Mouse (Mus musculus): ENCODE results near the gene Nkap. TPM values are rescaled to one million over a fixed set of nuclear protein-coding genes. Genes with fewer than 3 reads are reported as not detected.
"Not testable (repeated sequence)": the region's sequence is repeated elsewhere in the genome, so short reads cannot be mapped to it uniquely, and the experiment has no call there.

Gene Nkap
- 1.9 and 2.6 TPM in 2 replicates for polyA plus RNA-seq (2012; rRNA removed)

DNA sequence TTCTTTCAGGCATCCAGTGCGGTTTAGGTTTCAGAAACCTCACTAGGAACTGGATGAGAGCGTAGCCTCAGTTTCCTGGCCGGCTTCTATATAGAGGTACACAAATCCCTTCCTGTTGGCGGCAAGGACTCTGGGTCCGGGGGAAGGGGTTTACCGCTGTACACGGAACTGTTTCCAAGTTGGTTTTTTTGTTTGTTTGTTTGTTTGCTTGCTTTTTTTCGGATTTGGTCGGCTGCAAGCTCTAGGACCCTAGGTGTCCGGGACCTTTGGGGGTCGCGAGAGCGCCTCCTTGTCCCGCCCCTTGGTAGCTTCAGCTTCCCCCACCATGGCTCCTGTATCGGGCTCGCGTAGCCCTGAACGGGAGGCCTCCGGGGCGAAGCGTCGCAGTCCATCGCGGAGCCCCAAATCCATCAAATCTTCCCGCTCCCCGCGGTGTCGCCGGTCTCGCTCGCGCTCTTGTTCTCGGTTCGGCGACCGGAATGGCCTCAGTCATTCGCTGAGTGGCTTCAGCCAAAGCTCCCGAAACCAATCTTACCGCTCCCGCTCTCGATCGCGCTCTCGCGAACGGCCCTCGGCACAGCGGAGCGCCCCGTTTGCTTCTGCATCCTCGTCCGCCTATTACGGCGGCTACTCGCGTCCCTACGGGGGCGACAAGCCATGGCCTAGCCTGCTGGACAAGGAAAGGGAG, at the start of gene Nkap:
Nkap (plus strand) TSS at position 125 of the 688 bp plus-strand sequence.
- no peak for DNase-seq (ENCODE audit: low read depth)

DNA sequence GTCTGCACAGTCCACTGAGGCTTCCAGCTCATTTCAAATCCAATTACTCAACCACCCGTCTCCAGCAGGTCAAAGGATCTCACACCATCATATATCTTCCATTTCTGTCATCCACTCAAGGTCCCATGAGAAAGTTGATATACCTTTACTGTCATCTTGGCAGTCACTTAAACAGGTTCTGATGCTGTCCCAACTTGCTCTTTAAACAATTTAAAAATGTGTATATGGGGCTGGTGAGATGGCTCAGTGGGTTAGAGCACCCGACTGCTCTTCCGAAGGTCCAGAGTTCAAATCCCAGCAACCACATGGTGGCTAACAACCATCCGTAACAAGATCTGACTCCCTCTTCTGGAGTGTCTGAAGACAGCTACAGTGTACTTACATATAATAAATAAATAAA, 46.2 kb upstream of the Nkap start:
- DNase-seq (ENCODE audit: low read depth) = not testable (repeated sequence)

DNA sequence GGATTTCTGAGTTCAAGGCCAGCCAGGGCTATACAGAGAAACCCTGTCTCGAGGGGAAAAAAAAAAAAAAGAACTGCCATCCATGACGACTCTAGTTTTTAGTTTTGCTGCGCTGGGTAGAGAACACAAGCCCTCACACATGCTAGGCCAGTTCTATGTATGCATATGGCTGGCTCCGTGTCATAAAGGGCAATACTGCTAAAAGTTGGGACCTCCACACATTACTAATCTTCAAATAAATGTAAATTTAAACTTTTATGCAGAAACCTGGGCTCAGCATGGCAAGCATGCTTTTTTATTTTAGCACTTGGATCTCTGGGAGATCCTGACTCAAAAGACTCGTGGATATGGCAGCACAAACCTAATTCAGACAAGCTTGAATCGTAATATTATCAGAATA, 45.4 kb upstream of the Nkap start:
- DNase-seq (ENCODE audit: low read depth) = no peak

DNA sequence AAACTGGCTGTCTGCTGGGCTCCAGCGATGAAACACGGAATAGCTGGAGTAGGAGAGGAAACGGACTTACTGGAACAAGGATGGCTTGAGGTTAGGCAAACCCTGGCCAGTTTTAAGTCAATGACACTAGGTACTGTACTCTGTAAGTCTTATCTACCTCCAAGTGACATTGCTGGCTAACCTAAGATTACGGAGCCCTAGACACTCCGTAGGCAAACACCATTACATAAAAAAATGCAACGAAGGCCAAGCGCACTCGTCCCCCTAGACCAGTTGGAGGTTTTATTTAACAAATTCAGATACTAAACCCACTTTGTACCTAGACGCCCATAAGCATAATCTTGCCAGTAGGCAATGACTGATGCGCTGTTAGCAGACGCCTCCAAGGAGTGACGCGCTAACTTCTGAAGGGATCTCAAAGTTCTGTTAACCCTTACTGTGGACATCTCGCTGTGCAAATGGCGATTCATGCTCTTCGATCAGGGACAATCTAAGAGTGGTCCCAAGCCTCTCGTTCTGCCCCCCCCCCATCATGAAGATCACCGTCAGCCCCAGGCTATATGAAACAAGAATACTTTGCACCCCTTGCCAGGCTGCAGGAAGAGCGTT, 42.2 kb upstream of the Nkap start:
- DNase-seq (ENCODE audit: low read depth) = no peak

DNA sequence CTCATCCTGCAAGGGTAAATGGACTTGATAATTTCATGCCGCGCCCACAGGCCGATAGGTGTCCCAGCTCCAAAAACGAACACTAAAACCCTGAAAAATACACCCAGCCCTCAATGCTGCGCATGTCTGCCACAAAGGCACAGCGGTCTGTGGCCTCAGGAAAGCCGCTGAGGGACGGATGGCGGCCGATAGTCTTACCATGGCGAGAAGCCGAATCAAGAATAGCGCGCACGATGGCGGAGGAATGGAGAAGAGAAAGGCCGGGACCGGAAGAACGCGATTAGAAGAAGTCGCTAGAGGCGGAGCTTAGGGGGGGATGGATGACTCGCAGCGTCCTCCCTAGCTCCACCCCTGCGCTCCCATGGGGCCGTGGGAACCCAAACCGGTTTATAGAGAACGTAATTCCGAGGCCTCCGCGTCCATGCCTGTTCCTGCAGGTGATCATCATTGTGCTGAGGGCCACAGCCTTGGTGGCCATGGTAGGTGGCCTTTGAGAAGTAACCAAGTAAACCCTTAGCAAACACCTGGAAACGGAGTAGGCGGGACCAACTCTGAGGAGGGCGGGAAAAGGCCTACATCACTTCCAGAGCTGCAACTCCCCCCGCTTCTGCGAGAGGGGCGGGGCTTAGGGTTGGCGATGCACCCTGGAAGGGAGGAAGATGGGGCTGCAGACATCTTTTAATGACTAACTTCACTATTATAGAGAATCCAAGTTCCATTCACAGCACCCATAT, 41.5 kb upstream of the Nkap start, which contains the start of gene Rpl39:
Rpl39 (minus strand) TSS at position 476 of the 734 bp plus-strand sequence.
- DNase-seq (ENCODE audit: low read depth) = no peak

DNA sequence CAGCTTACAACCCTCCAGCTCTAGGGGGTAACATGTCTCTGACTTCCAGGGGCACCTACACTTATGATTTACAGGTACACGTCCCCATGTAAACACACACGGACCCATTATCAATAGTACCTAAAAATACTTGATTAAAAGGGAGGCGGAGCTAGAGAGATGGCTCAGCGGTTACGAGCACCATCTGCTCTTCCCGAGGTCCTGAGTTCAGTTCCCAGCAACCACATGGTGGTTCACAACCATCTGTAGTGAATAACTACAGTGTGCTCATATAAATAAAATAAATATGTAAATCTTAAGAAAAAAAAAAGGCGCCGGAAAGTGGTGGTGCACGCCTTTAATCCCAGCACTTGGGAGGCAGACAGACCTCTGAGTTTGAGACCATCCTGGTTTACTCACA, 40.9 kb upstream of the Nkap start:
- DNase-seq (ENCODE audit: low read depth) = no peak

DNA sequence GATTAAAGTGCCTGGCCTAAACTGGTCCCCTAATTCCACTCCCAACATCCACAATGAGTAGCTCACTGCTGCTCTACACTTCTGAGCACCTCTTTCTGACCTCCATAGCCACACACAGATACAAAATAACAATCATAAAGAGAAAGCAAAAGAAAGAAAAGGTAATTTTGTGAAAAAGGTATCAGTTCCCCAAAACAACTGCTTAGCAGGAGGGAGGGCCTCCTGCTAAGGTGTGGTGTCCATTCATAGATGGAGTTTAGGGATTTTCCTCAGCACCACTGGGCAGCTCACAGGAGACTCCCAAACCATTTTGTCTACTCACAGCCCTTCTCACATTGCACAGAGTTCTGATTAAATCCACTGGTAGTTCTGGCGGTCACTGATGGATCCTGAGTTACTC, 37.8 kb upstream of the Nkap start:
- no peak for DNase-seq (ENCODE audit: low read depth)

DNA sequence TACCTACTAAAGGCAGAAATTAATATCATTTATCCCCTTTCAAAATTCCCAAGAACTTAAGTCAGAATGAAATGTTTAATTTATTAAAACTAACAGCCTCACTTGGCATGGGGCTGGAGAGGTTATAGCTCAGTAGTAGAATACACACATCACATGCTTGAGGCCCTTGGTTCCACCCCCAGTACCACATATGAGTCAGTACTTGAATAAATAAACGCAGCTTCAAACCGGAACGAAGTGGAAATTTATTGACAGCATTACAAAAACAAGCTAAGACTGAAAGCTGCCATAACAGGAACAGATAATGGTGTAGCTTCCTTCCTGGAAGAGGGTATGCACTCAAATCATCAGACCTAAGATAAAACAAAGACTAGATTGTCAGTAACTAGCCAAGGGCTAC, 35.1 kb upstream of the Nkap start:
- DNase-seq (ENCODE audit: low read depth) = no peak

DNA sequence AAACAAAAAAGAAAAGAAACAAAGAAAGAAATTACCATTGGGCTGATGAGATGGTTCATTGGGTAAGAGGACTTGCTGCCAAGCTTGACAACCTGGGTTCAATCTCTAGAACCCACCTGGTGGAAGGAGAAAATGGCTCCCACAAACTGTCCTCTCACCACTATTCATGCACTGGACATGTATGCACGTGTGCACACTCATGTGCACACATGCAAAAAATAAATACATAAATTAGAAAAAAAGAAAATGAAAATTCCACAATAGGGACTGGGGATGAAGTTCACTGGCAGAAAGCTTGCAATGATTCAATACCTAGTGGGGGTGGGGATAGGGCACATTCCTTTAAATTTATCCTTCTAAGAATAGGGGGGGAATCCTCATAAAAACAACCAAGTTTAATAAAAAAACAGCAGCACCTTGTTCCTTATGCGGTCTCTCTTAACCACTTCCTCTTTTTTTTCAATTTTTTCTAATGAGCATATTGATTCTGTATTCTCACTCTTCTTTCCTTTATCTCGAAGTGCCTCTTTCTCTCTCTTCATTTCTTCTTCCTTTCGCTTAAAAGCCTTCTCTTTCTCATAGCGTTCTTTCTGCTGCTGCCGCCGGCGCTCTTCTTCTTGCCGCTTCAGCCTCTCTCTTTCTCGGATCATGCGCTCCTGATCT, 31.4 kb upstream of the Nkap start:
- no peak for DNase-seq (ENCODE audit: low read depth)

DNA sequence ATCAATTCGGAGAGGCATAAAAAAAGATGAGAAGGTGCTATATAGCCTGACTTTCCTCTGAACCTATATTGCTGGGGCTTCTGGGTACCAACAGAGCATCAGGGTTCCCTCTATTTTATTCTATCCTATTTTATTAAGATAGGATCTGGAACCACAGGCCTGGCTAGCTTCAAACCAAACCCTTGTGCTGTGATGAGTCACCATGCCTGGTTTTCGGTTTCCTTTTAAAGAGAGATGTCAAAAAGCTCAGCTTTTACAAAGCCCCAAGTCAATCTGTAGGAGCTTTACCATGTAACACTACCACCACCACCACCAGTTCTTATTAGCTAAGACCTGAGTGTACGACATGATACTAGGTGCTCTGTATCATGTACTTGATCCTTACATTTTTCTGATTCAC, 27.9 kb upstream of the Nkap start:
- DNase-seq (ENCODE audit: low read depth) = no peak

DNA sequence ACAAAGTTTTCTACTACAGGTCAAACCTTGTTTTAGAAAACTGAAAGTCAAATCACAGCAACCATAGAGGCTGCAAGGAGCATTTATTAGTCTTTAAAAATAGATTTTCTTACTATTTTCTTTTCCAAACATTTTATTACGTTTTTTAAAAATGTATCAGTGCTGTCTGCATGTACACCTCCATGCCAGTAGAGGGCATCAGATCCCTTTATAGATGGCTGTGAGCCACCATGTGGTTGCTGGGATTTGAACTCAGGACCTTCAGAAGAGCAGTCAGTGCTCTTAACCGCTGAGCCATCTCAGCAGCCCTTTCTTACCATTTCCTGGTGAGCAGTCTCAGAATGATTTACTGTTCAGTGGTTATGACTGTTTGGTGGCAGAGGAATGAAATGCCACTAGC, 22.8 kb upstream of the Nkap start:
- DNase-seq (ENCODE audit: low read depth) = no peak

DNA sequence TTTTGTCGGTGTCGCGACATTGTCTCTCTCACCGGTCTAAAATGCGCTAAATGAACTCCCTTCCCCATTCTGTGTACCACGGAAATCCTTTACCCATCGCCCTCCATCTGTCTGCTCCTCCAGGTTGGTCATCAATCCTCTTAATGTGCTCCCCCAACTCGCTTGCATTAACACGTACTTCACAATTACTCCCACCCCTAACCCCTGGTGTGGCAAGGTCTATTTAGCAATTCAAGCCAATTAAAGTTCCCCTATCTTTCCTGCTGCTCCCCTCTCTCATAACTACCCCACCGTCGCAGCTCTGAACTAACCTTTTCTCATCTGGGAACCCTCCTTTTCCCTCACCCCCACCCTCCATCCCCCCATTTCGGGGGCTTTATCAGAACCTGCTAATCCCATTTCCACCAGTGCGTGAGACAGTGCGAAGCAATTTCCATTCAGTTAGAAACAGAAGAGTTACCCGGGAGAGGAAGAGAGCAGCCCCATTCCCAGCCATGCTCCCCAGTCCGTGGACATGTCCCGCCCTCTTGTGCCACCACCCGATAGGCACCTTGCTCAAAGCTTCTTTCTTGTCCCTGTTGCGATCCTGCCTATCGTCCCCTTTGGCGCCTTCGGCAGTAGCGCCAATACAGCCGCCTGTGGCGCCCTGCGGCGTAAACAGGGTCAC, 16.9 kb upstream of the Nkap start:
- no peak for DNase-seq (ENCODE audit: low read depth)

DNA sequence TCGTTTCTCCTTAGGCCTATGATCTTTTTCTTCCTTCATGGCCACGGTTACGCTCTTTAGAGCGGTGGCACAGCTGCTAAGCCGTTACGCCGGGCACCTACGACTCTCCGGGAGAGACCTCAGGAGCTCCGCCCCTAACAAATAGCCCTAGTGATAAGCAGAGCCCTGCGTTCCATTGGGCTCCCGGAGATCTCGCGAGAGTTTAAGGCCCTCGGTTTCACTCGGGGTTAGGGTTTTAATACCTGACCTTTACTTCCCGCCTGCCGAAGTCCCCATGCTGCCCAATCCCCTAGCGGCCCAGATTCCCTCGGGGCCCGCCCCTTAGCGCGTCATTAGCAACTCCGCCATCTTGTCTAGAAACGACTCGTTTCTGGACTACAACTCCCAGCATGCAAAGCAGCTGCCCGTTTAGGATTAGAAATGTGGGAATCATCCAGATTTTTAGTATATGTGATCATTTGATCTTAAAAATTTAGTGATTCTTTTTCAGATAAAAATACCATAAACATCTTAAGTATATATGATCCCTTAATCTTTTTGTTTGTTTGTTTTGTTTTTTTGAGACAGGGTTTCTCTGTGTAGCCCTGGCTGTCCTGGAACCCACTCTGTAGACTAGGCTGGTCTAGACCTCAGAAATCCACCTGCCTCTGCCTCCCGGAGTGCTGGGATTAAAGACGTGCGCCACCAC, 16.3 kb upstream of the Nkap start, which contains the start of gene Upf3b:
Upf3b (minus strand) TSS at position 130 of the 688 bp plus-strand sequence.
- DNase-seq (ENCODE audit: low read depth) = peak; percentile 63

DNA sequence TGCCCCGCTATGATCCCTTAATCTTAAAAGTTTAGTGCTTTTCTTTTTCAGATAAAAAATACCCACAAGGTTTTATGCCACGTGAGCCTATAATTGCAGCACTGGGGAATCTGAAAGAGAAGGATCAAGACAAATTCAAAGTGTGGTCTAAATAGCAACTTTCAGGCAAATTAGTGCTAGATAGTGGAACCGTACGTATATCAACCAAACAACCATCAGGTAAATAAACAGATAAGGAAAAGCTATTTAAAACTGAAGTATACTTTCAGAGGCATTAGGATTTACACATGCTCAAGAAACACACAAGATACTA, 15.8 kb upstream of the Nkap start:
- DNase-seq (ENCODE audit: low read depth) = no peak

DNA sequence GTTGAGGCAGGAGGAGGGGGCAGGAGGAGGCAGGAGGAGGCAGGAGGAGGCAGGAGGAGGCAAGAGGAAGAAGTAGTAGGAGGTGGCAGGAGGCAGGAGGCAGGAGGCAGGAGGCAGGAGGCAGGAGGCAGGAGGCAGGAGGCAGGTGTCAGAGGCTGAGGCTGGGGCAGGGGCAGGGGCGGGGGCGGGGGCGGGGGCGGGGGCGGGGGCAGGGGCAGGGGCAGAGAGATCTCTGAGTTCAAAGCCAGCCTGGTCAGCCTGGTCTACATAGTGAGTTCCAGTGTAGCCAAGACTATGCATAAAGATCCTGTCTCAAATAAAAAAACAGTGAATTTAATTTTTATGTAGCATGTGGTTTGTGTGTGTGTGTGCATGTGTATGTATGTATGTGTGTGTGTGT, 9.5 kb upstream of the Nkap start:
- DNase-seq (ENCODE audit: low read depth) = no peak

DNA sequence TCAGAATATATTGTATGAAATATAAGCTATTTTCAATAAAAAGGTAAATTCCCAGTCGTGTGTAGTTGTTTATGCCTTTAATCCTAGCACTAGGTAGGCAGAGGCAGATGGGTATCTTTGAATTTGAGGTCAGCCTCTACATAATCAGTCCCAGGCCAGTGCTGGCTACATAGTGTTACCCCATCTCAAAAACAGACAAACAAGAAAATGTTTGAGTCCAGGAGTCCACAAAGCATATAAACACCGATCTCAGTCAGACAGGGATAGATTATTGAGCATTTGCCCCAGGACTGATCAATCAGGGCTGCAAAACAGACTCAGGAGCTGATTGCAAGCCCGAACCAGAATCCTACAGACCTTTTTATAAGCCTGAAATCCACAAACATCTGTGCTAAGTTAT, 7.0 kb upstream of the Nkap start:
- no peak for DNase-seq (ENCODE audit: low read depth)

DNA sequence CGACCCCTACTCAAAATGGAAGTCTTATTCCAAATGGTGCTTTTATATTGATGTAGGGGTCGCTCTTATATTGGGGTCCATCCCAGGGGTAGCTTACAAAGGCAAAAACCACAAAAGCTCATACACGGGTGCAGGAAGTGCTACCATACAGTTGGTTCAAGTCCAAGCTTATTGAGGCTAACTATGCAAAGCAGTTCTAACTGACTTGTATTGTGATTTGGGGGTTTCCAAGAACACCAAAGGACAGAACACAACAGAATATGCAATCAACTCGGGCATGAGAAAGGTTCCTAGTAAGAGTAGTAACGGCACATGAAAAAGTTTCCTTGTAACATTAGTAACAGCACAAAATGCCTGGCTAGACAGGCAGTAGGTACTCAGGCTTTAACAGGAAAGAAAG, 6.4 kb upstream of the Nkap start:
- no peak for DNase-seq (ENCODE audit: low read depth)

DNA sequence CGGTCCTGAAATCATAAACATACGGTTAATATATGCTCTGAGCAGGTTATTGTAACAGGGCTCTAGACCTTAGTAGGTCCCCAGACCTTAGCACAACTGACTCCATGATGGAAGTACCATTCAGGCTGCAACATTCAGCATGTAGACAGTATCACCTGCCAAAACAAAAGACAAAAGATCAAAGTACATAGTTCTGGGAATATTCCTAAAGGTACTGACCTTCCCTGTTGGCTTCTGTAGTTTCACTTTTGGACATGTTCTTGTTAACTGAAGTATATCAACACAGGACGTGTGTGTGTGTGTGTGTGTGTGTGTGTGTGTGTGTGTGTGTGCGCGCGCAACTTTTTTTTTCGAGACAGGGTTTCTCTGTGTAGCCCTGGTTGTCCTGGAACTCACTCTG, 1.1 kb upstream of the Nkap start:
- no peak for DNase-seq (ENCODE audit: low read depth)

DNA sequence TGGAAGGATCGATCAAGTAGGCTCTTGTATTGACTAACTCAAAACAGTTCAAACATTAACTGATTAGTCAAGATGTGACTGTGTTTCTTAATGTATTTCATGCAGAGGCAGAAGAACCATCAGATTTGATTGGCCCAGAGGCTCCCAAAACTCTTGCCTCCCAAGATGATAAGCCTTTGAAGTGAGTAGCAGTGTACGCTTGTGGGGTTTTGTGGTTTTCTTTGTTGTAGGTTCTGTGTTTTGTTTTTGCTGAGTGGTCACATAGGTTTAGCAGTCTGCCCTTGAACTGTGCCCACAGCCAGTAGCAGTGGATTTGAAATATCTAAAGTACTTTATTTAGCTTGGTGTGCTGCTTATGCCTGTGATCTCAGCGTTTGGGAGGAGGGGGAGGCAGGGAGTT, 15.1 kb downstream of the Nkap start:
- DNase-seq (ENCODE audit: low read depth) = no peak

DNA sequence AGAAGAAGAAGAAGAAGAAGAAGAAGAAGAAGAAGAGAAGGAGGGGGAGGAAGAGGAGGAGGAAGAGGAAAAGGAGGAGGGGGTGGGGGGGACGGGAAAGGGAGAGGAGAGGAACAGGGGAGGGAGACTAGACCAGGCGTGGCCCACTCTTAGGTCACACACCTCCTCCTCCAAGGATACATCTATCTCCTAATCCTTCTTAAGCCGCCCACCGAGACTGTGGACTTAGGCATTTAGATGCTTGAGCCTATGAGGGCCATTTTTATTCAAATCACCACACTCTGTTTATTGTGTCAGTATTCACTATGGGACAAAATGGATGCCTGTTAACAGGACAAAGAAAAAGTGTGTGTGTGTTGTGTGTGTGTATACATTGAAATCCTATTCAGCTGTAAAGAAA, 17.9 kb downstream of the Nkap start:
- DNase-seq (ENCODE audit: low read depth) = not testable (repeated sequence)

DNA sequence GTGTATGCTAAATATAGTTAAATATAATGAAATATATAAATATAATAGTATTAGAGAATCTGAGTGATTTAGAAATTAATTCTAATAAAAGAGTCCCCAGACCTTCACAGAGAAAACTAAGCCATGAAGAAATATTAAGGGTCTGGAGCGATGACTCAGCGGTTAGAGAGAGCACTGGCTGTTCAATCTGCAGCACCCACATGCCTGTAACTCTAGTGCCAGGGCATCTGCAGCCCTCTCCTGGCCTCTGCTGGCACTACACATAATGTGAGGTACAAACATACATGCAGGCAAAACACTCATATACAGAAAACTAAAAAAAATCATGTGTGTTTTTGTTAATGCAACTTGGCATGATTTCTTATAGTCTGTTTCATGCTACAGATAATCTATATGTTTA, 18.4 kb downstream of the Nkap start:
- DNase-seq (ENCODE audit: low read depth) = no peak

DNA sequence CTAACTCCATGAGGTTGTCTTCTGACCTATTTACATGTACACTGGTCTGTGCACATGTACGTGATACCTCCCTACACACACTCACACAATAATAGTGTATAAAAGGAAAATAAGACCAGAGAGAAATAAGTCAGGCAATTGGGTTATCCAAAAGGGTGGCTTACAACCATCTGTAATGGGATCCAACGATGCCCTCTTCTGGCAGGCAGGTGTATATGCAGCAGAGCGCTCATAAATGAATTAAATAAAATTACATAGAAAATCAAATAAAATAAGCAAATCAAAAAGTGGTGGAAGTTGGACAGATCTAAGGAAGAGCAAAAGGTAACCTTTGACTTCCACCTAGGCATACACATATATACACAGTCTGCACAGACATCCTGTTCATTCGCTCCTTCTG, 31.2 kb downstream of the Nkap start:
- DNase-seq (ENCODE audit: low read depth) = no peak

All from gonadal fat pad, adult 2 months (tissue).